Mouse (Mus musculus): Measurements from ENCODE around the gene Smu1.
"Not testable (repeated sequence)": the region's sequence is repeated elsewhere in the genome, so short reads cannot be mapped to it uniquely, and the experiment has no call there.

The Smu1 gene

DNA sequence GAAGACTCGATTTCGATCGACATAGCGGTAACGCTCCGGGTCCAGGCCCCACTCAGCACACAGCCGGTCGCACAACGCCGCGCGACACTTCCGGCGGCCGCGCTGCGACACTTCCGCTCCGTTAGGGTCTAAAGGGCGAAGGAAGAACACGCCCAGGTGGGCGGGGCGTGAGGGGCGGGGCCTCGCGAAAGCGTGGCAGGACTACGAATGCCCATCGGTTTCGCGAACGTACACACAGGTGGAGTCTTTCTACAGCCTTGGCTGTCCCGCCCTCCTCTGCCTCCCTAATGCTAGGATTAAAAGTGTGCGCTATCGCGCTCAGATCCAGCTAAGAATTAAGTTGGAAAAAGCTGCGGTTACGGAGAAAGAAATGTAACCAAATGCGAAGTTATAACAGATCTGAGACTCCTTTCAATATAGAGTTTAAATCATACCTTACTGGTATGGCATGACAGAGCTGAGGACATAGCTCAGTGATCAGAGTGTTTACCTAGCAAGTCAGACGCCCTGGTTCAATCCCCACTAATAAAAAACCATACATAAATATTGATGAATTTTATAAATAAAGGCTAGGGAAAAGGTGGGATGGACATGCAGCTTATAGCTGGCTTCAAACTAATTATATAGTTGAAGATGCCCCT is at the start of gene Smu1:
TSS of gene Smu1 (minus strand) at position 144 of the 641 bp plus-strand sequence.
- DNase-seq: peak; percentile 97

DNA sequence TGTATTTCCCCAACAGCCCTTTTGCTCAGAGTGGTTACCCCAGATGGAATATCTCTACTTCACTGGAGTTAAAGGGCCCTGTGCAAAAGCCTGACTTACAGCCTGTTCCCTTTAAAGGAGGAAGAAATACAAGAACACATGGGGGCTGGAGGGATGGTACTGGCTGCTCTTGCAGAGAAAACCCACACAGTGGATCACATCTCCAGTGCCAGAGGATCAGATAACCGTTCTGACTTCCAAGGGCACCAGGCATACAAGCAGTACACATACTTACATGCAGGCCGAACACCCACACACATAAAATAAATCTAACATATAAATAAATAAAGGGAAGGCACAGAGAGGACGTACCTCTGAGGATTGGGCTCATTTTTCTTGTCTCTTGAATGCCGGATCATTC is 49.7 kb upstream of the Smu1 start:
- no peak for DNase-seq

DNA sequence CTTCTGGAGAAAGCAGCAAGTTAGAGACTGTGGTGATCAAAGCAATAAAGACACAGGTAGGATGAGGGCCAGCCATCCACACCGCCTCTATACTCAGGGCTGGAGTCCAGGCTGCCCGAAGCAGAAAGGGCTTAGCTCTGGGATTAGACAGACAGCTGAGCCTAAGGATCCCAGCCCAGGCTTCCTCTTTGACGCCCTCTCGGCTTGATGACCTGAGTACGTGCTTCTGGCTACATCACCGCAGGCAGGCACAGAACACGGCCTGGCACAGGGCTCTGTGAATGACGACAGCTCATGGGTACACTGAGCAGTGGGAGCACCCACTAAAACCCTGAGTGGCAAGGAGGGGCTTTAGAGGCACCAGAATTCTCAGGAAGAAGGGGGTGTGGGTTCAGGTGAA is 47.7 kb upstream of the Smu1 start:
- DNase-seq: no peak

DNA sequence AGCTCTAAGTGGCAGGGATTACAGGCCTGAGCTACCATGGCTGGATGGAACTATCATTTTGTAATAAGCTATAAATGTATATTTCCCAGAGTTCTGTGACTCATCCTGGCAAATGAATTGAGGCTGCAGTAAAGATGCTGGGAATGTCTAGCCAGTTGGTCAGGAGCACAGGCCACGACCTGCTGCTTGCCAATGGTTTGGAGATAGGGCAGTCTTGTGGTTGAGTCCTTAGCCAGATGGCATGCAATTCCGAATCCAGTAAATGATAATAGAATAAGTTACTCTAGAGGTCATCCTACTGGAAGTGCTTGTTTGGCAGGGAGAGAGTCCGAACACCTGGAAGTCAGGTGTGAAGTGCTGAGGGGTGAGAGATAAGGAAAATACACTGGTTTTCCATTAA is 45.1 kb upstream of the Smu1 start:
- no peak for DNase-seq

DNA sequence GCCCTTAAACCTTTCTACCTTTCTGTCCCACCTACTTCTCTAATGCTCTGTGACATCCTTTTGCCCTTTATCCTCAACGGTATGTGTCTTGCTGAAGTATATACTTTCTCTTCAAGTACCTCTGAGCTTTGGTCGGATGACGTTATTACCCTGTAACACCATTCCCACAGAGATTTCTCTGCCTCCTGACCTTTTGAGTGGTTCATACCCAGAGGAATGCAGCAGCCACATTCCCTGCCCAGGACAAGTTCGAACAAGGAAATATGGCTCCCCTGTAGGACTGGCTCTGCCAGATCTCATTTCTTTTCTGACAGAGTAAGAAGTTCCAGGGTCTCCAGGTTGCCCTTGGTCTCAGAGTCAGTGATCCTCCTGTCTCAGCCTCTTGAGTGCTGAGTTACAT is 44.2 kb upstream of the Smu1 start:
- DNase-seq: no peak

DNA sequence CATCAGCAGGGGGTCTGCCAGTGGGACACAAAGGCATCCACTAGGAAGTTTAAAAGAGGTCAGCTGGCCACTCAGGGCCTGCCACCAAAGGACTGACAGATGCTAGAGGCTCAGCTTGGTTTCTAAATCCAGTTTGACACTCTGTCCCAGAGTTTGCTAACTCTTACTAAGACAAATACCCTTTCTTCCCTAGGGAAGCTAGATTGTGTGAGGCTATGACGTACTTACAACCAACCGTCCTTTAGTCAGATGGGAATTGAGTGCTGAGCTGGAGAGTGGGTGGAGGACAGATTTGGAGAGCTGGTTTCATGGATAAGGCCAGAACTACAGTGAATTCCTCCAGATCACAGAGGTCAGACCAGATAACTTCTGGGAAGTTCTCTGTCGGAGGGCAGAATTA is 43.1 kb upstream of the Smu1 start:
- DNase-seq: no peak

DNA sequence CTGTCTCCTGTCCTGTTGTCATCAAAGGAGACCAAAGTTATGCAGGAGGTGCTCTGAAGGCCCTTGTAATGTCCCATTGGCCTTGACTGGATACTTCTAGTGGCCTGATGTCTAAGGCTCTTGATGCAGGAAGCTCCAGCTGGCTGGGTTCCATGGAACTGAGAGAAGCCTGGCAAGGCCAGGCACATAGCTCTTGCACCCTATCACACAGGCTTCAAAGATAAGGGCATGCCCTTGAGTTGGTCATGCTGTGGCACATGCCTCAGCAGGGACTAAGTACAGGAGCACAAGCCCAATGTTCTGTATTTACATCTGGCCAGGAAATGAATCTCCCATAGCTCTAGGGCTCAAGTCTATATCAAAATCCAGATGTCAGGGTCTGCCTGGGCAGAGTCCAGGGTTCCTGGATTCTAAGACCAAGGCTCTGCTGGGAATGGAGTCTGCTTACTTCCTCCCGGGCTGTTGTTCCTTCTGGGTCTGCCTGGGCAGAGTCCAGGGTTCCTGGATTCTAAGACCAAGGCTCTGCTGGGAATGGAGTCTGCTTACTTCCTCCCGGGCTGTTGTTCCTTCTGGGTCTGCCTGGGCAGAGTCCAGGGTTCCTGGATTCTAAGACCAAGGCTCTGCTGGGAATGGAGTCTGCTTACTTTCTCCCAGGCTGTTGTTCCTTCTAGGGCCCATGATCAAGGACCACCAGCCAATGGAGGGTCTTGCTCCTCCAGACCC is 41.3 kb upstream of the Smu1 start:
- DNase-seq: not testable (repeated sequence)

DNA sequence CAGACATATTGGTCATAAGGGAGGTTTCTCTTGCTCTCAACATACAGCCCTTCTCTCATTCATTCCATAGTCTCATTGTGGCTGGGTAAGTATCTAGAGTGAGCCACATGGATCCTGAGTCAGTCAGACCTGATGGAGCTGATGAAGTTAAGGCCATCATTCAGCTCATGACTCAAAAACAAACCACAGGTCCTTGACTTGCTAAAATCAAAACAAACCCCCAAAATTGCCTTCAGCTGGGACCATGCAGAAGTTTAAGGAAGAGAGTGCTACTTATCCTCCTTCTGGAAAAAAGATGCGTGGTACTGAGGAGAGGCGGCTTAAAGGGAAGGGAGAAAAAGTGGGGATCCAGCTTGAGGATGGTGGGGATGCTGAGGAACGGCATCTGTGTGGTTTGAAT is 38.0 kb upstream of the Smu1 start:
- no peak for DNase-seq

DNA sequence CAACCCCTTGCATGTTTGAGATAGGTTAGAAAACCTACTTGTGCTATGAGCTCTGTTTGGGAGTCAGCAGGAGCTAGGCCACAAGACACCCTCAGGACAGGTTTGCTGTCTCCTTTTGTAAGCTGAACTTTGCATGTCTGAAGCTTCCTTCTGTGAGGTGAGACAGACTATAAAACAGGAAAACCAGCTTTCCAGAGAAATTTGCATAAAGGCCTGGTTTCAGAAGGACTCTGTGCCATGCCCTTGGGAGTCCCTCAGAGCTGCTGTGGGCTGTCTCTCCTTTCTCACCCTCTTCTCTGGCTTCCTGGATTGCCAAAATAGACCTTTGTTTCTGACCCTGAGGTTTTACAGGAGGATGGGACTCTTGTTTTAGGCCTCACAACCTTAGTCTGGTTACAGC is 36.6 kb upstream of the Smu1 start:
- no peak for DNase-seq

DNA sequence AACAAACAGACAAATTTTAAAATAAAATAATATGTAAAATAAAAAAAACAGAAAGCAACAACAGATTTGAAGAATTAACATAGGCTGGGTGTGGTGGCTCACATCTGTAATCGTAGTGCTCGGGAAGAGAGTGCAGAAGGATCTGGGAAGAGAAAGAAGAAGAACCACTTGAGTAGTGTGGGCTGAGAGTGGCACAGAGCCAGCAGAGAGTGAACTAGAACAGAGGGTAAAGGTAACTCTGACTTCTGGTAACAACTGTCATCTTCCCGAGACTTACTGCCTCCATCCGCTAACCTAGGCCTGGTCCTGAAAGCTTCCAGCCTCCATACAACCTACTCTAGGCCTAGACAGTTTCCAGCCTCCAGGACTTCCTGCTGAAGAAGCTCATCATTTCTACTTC is 33.5 kb upstream of the Smu1 start:
- DNase-seq: no peak

DNA sequence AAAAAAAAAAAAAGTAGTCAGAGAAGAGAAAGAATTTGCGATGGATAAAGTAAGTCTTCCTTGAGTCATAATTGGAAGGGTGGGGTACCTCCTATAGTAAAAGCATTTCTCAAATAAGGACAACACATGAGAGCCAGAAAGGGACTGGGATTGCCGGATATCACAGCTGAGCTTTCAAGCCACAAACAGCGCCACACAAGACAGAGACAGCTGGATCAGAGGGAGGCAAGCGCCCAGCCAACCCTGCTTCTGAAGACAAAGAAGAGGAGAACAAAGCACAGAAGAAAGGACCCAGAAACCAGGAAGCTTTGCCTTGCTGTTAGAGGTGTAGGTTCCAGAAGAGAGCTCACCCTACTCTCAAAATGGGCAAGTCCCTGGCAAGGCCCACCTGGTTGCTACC is 28.9 kb upstream of the Smu1 start:
- DNase-seq: no peak

DNA sequence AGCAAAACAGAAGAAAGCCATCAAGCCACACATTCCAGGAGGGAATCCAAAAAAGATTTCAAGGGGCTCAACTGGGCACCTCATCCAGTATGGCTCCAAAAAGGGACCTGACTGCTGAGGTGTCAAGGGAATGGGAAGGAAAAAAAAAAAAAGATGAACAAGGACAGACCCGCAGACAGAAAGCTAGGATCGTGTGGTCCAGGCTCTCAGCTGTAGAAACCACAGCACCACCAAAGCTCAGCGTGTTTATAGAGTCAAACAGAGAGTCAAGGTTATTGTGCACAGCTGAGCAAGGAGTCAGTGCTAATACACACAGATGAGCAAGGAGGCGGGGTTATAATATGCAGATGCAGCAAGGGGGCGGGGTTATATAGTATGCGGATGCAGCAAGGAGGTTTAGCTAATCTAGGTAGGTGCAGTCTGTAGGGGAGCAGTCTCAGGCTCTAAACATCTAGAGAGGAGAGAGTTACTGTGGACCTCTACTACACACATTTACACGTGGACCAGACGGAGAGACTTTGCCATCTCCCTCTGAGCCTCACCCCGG is 28.0 kb upstream of the Smu1 start:
- DNase-seq: no peak

DNA sequence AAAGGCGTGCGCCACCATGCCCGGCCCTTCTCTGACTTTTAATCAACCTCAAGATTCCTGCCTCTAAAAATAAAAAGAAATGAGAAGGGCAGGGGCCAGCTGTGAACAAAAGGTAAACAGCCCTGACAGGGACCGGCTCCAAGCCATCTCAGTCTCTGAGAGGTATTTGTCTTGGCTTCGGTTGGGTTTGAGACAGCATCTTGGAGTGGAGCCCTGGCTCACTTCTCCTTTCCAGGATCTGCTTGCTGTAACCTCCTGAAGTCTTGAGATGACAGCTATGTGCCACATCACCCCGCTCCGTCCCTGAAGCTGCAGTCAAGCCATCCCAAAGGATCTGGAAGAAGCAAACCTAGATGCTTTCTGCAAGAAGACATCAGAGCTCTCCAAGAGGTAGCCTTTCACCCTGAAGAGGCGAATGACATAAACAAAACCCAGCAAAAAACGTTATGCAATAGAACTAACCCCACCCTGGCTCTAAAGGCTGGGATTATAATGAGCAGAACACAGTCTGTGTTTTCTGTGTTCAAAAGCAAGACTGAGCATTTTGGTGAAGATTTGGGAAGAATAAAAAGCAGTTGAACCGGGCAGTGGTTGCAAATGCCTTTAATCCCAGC is 26.9 kb upstream of the Smu1 start:
- DNase-seq: no peak

DNA sequence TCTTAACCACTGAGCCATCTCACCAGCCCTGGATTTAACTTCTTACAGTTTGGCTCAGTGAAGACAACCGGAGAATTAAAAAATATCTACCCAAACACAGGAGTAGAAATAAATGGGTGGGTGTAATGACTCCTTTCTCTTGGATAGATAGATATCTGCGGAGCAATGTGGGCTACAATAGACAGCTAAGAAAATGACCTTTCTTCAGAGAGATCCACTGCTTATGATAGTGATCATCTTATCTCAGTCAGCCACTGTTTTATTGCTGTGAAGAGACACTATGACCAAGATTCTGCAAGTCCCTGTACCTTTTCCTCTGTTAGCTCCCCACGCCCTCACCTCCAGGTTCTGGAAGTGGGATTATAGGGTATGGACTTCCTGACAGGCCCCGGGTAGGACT is 25.3 kb upstream of the Smu1 start:
- DNase-seq: no peak

DNA sequence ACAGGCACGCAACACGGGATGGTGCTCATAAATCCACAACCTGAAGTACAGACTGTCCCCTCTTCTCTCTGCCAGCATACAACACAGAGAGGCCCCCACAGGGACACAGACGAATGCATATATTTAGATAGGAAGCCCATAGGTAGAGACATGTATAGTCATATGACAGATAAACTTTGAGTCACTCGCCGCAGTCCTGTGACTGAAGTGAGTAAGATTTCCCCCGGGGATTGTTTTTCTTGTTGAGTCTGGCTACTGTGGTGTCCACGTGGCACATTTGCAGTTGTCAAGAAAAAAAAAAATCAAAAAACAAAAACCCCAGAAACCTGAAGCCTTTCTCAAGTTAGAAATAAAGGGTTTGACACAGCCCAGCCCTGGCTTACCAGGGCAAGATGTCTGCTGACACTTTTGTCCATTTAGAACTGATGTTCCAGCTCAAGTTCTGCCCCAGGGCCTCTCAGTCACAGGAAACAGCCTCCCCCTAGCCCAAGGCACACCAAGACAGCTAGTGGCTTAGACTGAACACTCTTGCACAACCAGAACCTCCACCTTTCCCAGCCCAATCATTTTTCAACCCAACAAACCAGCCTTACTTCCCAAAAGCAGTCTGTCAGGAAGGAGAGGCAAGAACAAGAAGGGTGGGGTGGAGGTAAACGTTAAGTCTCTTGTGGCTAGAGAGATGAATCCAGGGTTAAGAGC is 24.2 kb upstream of the Smu1 start:
- DNase-seq: no peak

DNA sequence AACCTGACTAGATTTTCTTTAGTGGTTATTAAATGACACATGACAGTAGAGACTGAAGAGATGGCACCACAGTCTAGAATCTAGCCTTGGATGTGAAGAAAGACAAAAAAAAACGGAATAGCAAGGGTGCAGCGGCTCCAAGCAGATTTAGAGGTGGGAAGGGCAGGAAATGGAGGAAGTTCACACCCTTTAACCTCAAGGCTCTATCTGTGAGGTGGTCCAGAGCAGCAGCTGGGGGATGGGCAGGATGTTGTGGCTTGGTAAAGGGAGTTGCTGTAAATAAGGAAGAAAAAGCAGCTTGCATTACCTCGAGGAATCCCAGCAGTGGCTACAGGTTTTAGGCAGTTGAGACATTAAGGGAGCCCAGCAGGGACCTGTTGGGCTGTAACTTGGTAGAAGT is 23.4 kb upstream of the Smu1 start:
- no peak for DNase-seq

DNA sequence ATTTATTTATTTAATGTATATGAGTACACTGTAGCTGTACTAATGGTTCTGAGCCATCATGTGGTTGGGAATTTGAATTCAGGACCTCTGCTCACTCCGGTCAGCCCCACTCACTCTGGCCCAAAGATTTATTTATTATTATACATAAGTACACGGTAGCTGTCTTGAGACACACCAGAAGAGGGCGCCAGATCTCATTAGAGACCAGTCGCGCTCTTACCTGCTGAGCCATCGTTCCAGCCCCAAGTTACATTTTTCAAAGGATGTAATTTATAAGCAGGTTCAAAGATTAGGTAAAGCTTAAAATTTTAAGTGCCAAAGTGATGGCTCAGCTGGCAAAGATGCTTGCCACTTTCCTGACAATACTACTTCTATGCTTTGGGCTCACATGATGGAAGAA is 20.9 kb upstream of the Smu1 start:
- no peak for DNase-seq

DNA sequence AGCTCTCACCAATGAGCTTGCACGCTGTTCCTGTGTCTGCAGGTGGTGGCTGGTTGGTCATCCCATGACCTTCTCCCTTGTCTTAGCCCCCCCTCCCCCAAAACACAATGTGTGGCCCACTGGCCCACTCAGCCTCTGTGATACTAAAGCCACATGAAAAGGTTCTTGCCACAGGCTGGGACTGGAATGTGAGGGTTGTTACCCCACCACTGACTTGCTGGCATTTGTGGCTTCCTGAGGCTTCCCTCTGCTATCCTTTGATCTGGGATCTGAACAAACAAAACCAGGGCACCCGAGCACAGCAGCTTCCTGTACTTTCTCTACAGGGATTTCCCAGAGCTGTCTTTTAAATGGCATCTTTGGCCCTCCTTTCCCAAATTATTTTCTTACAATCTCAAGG is 19.4 kb upstream of the Smu1 start:
- no peak for DNase-seq

DNA sequence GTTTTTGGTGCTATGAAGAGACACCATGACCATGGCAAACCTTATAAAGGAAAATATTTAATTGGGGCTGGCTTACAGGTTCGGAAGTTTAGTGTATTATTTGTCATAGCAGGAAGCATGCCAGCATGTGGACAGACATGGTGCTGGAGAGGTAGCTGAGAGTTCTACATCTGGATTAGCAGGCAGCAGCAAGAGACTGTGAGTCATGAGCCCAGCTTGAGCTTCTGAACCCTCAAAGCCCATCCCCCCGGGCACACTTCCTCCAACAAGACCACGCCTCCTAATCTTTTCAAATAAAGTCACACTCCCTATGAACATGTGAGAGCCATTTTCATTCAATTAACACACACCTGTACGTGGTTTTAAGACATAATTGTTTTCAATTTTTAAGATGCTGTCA is 18.7 kb upstream of the Smu1 start:
- no peak for DNase-seq

DNA sequence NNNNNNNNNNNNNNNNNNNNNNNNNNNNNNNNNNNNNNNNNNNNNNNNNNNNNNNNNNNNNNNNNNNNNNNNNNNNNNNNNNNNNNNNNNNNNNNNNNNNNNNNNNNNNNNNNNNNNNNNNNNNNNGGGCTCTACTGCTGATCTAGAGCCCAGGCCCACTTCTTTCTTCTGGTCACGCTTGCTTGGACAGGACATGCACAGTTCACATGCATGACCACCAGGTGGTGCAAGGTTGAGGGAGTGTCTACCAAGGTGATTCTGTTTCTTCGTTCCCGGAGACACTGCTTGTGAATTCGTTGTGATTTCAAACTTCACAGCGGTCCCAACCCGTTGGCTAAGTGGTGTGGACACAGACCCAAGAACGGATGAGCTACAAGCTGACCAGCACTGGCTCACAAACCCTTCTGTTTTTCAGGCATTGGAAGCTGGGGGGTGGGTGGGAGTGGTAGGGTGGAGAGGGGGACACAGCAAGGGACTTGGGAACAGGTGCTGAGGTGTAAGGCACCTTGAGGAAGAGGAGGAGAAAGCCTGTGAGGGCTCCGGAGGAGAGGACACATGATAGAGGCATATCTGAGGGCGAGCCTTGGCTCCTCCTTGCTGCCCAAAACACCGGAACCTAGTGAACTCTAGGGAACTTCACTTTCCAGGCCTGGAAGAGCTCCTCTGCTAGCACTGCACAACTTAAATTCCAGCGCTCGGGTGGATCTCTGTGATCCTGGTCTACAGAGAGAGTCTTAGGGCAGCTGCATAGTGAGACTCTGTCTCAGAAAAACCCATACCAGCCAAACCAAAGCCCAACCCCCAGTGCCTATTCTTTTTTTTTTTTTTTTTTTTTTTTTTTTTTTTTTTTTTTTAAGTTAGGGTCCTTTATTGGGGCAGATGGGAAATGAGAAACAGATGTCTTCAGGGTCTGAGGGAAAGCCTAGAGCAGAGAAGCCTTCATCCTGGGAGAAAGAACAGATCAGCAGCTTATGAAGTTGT is 16.8 kb upstream of the Smu1 start:
- peak; percentile 42 for DNase-seq

DNA sequence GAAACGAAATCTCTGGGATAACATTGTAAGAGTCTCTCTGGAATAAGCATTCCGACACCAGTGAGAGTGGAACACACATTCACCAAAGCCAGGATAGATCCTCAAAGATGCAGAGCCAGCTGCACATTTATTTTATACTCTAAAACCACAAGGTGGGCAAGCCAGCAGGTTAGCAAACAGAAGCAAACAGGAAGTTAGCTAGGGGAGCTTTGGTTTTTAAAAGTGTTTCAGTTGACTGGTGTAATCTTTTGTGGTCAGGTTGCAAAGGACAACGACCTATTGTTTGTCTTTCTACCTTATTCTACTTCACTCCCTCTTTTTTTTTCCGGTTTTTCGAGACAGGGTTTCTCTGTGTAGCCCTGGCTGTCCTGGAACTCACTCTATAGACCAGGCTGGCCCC is 2.2 kb upstream of the Smu1 start:
- no peak for DNase-seq

DNA sequence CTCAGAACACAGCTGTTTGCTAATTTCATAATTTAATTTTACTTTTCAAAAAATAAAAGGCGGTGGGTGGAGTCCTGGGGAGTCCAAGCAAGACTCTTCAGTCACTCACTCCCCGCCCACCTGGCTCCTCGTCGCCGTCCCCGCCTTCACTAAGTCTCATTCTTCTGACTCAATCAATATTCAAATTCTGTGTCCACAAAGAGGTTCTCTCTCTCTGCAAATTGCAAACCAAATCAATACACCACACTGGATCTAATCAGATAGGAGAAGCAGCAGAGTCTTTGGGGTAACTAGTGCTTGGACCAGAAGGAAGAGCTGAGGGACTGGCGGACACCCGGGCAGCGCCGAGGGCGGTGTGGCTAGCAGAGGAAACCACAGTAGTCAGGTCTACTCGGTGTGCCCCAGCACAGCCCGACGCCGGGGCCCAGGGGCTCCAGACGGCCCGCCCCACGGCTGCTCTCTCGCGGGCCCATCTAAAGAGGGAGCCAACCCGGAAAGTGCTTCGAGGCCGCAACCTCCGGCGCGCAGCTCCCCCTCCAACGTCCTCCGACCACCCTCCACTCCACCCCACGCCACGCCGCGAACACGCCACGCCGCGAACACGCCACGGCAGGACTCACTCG is 455 bp downstream of the Smu1 start:
- DNase-seq: peak; percentile 46

Measured in cerebellum, adult 9-10 months (tissue).